Mouse (Mus musculus): ENCODE results near the gene Grip1. TPM values are rescaled to one million over a fixed set of nuclear protein-coding genes. Genes with fewer than 3 reads are reported as not detected.

The Grip1 gene
- polyA plus RNA-seq, 1 experiment from 2014 or later, result 17.8 TPM

- Histone ChIP-seq H3K4me1 (ENCODE audit: control insufficient read depth, insufficient read depth, low read length) (no peaks in the 10 kb centered on the region), H3K36me3 (ENCODE audit: control insufficient read depth, insufficient read depth, low read length) (0 out of 2 replicates have a peak, but pooled peaks cover 4% of the 10 kb centered on the region), H3K27ac (replicated peaks; ENCODE audit: low read depth, low read length) (no peak overlapping the region), H3K9ac (replicated peaks; ENCODE audit: low read length) (no peak overlapping the region), H3K9me3 (ENCODE audit: control insufficient read depth, low read length) (no peaks in the 10 kb centered on the region), H3K4me3 (replicated peaks; ENCODE audit: low read depth, low read length) (no peak overlapping the region), H3K27me3 (ENCODE audit: control insufficient read depth, insufficient read depth, low read length) (no peaks in the 10 kb centered on the region), H3K4me2 (ENCODE audit: low read length) (no peak overlapping the region)
- WGBS, result 92% methylated on average over 2 of the region's 2 CpGs
- ATAC-seq (ENCODE audit: low FRiP score, low TSS enrichment) (no peak), DNase-seq (no peak)
Observed at GRCm38 (mm10) chr10:119928921-119929320, 475.3 kb downstream of the Grip1 start.

- Histone ChIP-seq H3K9ac (replicated peaks; ENCODE audit: low read length) (no peak overlapping the region), H3K9me3 (ENCODE audit: control insufficient read depth, low read length) (no peaks in the 10 kb centered on the region), H3K4me2 (ENCODE audit: low read length) (no peak overlapping the region), H3K36me3 (ENCODE audit: control insufficient read depth, insufficient read depth, low read length) (0 out of 2 replicates have a peak, but pooled peaks cover 4% of the 10 kb centered on the region), H3K27ac (replicated peaks; ENCODE audit: low read depth, low read length) (no peak overlapping the region), H3K27me3 (ENCODE audit: control insufficient read depth, insufficient read depth, low read length) (no peaks in the 10 kb centered on the region), H3K4me3 (replicated peaks; ENCODE audit: low read depth, low read length) (no peak overlapping the region), H3K4me1 (ENCODE audit: control insufficient read depth, insufficient read depth, low read length) (no peaks in the 10 kb centered on the region)
- WGBS, result 77% methylated on average over 4 of the region's 4 CpGs
- no peak for DNase-seq
- ATAC-seq (ENCODE audit: low FRiP score, low TSS enrichment), result no peak
Observed at GRCm38 (mm10) chr10:119932794-119933193, 479.2 kb downstream of the Grip1 start.

DNA sequence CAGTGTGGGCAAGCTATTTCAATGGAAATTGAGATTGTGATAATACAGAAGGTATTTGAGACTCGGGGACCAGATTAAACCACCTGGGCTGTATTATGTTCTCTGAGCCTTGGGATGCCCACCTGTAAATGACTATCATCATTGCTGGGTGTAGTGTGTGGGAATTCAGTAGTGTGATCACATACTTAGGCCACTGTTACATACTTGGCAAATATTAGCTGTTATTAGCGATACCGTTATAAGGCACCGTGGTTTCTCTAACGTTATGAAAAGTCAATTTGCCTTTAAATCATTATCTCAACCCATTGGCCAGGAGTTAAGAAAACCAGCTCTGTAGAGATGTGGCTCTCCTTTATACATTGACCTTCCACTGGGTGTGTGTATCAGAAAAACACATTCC lies 479.7 kb downstream of the Grip1 start:
- H3K9me3 ChIP-seq (ENCODE audit: control insufficient read depth, low read length), result no peaks in the 10 kb centered on the region
- WGBS, result 92% methylated on average over 5 of the region's 5 CpGs
- no peaks in the 10 kb centered on the region for H3K4me1 ChIP-seq (ENCODE audit: control insufficient read depth, insufficient read depth, low read length)
- H3K27me3 ChIP-seq (ENCODE audit: control insufficient read depth, insufficient read depth, low read length), result no peaks in the 10 kb centered on the region
- no peak for ATAC-seq (ENCODE audit: low FRiP score, low TSS enrichment)
- no peak for DNase-seq
- H3K36me3 ChIP-seq (ENCODE audit: control insufficient read depth, insufficient read depth, low read length), result 0 out of 2 replicates have a peak, but pooled peaks cover 4% of the 10 kb centered on the region
- H3K4me3 ChIP-seq (replicated peaks; ENCODE audit: low read depth, low read length), result no peak overlapping the region
- no peak overlapping the region for H3K9ac ChIP-seq (replicated peaks; ENCODE audit: low read length)
- no peak overlapping the region for H3K4me2 ChIP-seq (ENCODE audit: low read length)
- H3K27ac ChIP-seq (replicated peaks; ENCODE audit: low read depth, low read length), result no peak overlapping the region

DNA sequence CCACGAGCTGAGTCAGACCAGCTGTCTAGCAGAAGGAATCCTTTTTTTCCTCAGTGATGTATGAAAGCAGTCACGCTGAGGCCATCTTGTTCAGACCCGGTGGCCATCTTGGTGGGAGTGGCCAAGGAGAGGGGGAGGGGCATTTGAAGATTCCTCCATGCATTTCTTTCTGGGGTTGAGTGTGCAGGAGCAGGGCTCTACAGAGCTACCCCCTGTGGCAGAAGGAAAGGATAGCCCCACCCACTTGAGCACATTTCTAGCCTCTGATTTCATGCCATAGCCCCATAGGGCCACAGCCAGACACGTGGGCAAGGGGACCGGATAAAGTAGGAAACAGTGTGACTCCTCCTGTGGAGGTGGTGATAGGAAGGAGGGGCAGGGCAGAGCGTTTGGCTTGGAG lies 481.6 kb downstream of the Grip1 start:
- Histone ChIP-seq H3K27me3 (ENCODE audit: control insufficient read depth, insufficient read depth, low read length) (no peaks in the 10 kb centered on the region), H3K9ac (replicated peaks; ENCODE audit: low read length) (no peak overlapping the region), H3K4me3 (replicated peaks; ENCODE audit: low read depth, low read length) (no peak overlapping the region), H3K4me2 (ENCODE audit: low read length) (no peak overlapping the region), H3K9me3 (ENCODE audit: control insufficient read depth, low read length) (no peaks in the 10 kb centered on the region), H3K27ac (replicated peaks; ENCODE audit: low read depth, low read length) (no peak overlapping the region), H3K4me1 (ENCODE audit: control insufficient read depth, insufficient read depth, low read length) (no peaks in the 10 kb centered on the region), H3K36me3 (ENCODE audit: control insufficient read depth, insufficient read depth, low read length) (0 out of 2 replicates have a peak, but pooled peaks cover 4% of the 10 kb centered on the region)
- ATAC-seq (ENCODE audit: low FRiP score, low TSS enrichment), result no peak
- WGBS, result 84% methylated on average over 6 of the region's 6 CpGs
- no peak for DNase-seq

DNA sequence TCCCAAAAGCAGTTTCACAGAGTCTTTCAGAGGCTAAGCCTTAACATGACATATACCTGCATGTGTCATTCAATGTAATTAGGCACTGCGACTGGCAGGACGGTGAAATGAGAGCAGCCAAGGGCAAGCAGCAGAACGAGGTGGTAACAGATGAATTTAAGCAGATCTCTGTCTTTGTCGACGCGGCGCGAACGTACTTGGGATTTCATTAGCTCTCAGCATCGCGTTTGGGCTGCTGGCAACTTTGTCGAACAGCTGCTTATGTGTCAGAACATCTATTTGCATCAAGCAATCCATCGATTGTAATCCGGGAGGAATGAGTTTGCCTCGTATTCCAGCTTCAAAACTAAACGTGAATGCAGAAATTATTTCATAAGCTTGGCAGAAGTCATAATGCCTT lies 483.9 kb downstream of the Grip1 start:
- DNase-seq (peak; percentile 42), ATAC-seq (ENCODE audit: low FRiP score, low TSS enrichment) (no peak)
- Histone ChIP-seq H3K4me1 (ENCODE audit: control insufficient read depth, insufficient read depth, low read length) (no peaks in the 10 kb centered on the region), H3K4me3 (replicated peaks; ENCODE audit: low read depth, low read length) (no peak overlapping the region), H3K36me3 (ENCODE audit: control insufficient read depth, insufficient read depth, low read length) (no peaks in the 10 kb centered on the region), H3K9ac (replicated peaks; ENCODE audit: low read length) (no peak overlapping the region), H3K27ac (replicated peaks; ENCODE audit: low read depth, low read length) (no peak overlapping the region), H3K4me2 (ENCODE audit: low read length) (no peak overlapping the region), H3K27me3 (ENCODE audit: control insufficient read depth, insufficient read depth, low read length) (no peaks in the 10 kb centered on the region), H3K9me3 (ENCODE audit: control insufficient read depth, low read length) (no peaks in the 10 kb centered on the region)
- 78% methylated on average over 16 of the region's 16 CpGs for WGBS

GRCm38 (mm10) chr10:119943906-119944305 lies 490.3 kb downstream of the Grip1 start:
- Histone ChIP-seq H3K27me3 (ENCODE audit: control insufficient read depth, insufficient read depth, low read length) (no peaks in the 10 kb centered on the region), H3K9me3 (ENCODE audit: control insufficient read depth, low read length) (no peaks in the 10 kb centered on the region), H3K9ac (replicated peaks; ENCODE audit: low read length) (no peak overlapping the region), H3K4me2 (ENCODE audit: low read length) (no peak overlapping the region), H3K4me1 (ENCODE audit: control insufficient read depth, insufficient read depth, low read length) (no peaks in the 10 kb centered on the region), H3K36me3 (ENCODE audit: control insufficient read depth, insufficient read depth, low read length) (peaks cover 9% of the 10 kb centered on the region; the same call in 1 of the 2 replicates), H3K4me3 (replicated peaks; ENCODE audit: low read depth, low read length) (no peak overlapping the region), H3K27ac (replicated peaks; ENCODE audit: low read depth, low read length) (no peak overlapping the region)
- 89% methylated on average over 8 of the region's 8 CpGs for WGBS
- ATAC-seq (ENCODE audit: low FRiP score, low TSS enrichment) (no peak), DNase-seq (no peak)

DNA sequence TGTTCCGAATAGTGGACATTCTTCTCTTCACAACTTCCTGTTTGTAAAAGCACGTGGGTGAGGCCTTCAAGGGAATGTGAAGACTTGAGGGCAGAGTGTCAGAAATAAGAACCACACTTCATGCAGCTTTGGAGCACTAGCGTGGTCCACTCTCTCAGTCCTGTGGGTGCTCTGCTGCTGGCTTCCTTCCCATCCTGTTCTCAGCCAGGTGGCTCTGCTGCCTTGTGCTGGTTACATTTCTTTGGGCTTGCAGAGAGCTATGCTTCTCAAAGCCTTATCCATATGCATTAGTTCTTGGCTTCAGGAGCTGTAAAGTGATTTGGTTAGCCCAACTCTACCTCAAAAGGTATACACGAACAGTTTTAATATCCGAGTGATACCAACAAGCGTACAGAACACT lies 497.8 kb downstream of the Grip1 start:
- ATAC-seq (ENCODE audit: low FRiP score, low TSS enrichment), result no peak
- no peak for DNase-seq
- WGBS, result 90% methylated on average over 6 of the region's 6 CpGs
- Histone ChIP-seq H3K4me2 (ENCODE audit: low read length) (no peak overlapping the region), H3K9ac (replicated peaks; ENCODE audit: low read length) (no peak overlapping the region), H3K4me1 (ENCODE audit: control insufficient read depth, insufficient read depth, low read length) (peaks cover 6% of the 10 kb centered on the region), H3K36me3 (ENCODE audit: control insufficient read depth, insufficient read depth, low read length) (no peaks in the 10 kb centered on the region), H3K27ac (replicated peaks; ENCODE audit: low read depth, low read length) (no peak overlapping the region), H3K27me3 (ENCODE audit: control insufficient read depth, insufficient read depth, low read length) (no peaks in the 10 kb centered on the region), H3K4me3 (replicated peaks; ENCODE audit: low read depth, low read length) (no peak overlapping the region), H3K9me3 (ENCODE audit: control insufficient read depth, low read length) (no peaks in the 10 kb centered on the region)

DNA sequence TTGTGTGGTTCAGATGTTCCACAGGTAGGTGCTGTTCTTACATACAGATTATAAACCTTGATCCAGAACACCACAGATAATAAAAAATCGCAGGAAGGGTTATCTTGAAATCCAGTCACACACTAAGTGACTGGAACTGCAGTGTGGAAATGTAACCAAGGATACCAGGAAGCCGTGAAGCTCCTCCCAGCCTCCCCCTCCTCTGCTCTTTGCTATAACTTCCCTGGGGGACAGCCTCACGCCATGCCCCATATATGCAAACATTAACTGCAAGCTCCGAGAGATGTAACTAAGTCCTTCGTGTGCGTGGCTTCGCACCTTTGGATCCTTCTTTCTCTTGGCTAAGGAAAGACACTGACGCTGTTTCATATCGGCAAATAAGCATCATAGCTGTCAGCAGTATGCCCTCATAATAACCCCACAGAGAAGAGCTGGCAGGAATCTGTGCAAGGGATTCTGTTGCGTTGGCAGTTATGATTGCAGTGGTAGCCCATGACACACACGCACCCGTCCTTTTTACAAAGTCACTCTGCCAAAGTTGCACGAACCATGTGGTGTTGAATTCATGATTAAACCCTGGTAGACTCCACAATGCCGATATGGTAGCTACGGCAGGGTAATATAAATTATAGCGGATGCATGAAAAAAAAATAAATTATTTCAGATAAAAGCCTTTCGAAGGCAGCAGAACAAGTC lies 503.8 kb downstream of the Grip1 start:
- Histone ChIP-seq H3K4me1 (ENCODE audit: control insufficient read depth, insufficient read depth, low read length) (peaks cover 6% of the 10 kb centered on the region), H3K9me3 (ENCODE audit: control insufficient read depth, low read length) (no peaks in the 10 kb centered on the region), H3K27me3 (ENCODE audit: control insufficient read depth, insufficient read depth, low read length) (no peaks in the 10 kb centered on the region), H3K36me3 (ENCODE audit: control insufficient read depth, insufficient read depth, low read length) (no peaks in the 10 kb centered on the region), H3K4me3 (replicated peaks; ENCODE audit: low read depth, low read length) (no peak overlapping the region), H3K27ac (replicated peaks; ENCODE audit: low read depth, low read length) (no peak overlapping the region; the same call in 1 of the 2 replicates), H3K9ac (replicated peaks; ENCODE audit: low read length) (no peak overlapping the region), H3K4me2 (ENCODE audit: low read length) (no peak overlapping the region)
- DNase-seq (peak; percentile 31), ATAC-seq (ENCODE audit: low FRiP score, low TSS enrichment) (no peak)
- WGBS, result 78% methylated on average over 17 of the region's 17 CpGs

- H3K36me3 ChIP-seq (ENCODE audit: control insufficient read depth, insufficient read depth, low read length), result no peaks in the 10 kb centered on the region
- no peak overlapping the region for H3K27ac ChIP-seq (replicated peaks; ENCODE audit: low read depth, low read length)
- WGBS, result 62% methylated on average over 3 of the region's 3 CpGs
- H3K9ac ChIP-seq (replicated peaks; ENCODE audit: low read length), result no peak overlapping the region
- H3K4me2 ChIP-seq (ENCODE audit: low read length), result no peak overlapping the region
- no peak for DNase-seq
- H3K4me3 ChIP-seq (replicated peaks; ENCODE audit: low read depth, low read length), result no peak overlapping the region
- no peak for ATAC-seq (ENCODE audit: low FRiP score, low TSS enrichment)
- no peaks in the 10 kb centered on the region for H3K27me3 ChIP-seq (ENCODE audit: control insufficient read depth, insufficient read depth, low read length)
- peaks cover under 1% of the 10 kb centered on the region for H3K4me1 ChIP-seq (ENCODE audit: control insufficient read depth, insufficient read depth, low read length)
- no peaks in the 10 kb centered on the region for H3K9me3 ChIP-seq (ENCODE audit: control insufficient read depth, low read length)
Observed at GRCm38 (mm10) chr10:119960915-119961314, 507.3 kb downstream of the Grip1 start.
